Mouse (Mus musculus) forebrain, embryonic 12.5 days (tissue): ENCODE data around the gene Gm867. TPM values are rescaled to one million over a fixed set of nuclear protein-coding genes. Genes with fewer than 3 reads are reported as not detected.

Experiments used
- ATAC-seq: fragments of 200-750 bp; cut with Nextera tagmentation; 2 replicates; pipeline ENCODE4 v1.8.0; 2017; ENCODE audit warnings: moderate TSS enrichment; ENCODE audit not compliant: low FRiP score
- H3K27ac ChIP-seq: fragments of 300-500 bp; sonication (generic); 2 replicates; pipeline ENCODE4 v1.5.1; 2016; ENCODE audit warnings: mild to moderate bottlenecking
- H3K27me3 ChIP-seq: fragments of 300-500 bp; sonication (generic); 2 replicates; pipeline ENCODE4 v1.6.1; 2016; ENCODE audit warnings: mild to moderate bottlenecking
- H3K36me3 ChIP-seq: fragments of 300-500 bp; sonication (generic); replicated peaks from 2 replicates; pipeline ENCODE4 v1.6.1; 2016; ENCODE audit warnings: mild to moderate bottlenecking
- H3K4me1 ChIP-seq: fragments of 300-500 bp; sonication (generic); 2 replicates; pipeline ENCODE4 v1.6.1; 2016
- H3K4me2 ChIP-seq: fragments of 300-500 bp; sonication (generic); 2 replicates; pipeline ENCODE4 v1.6.1; 2016; ENCODE audit warnings: mild to moderate bottlenecking, moderate library complexity
- H3K4me3 ChIP-seq: fragments of 300-500 bp; sonication (generic); replicated peaks from 2 replicates; pipeline ENCODE4 v1.5.1; 2016; ENCODE audit warnings: mild to moderate bottlenecking
- H3K9ac ChIP-seq: fragments of 300-500 bp; sonication (generic); 2 replicates; pipeline ENCODE4 v1.6.1; 2016; ENCODE audit warnings: mild to moderate bottlenecking
- H3K9me3 ChIP-seq: fragments of 300-500 bp; sonication (generic); 2 replicates; pipeline ENCODE4 v1.6.1; 2016
- WGBS: fragments of 180-500 bp; shearing (Covaris S2); methylation state at CpG from one replicate; pipeline ENCODE4 v1.1.7; 2016; 5-methylcytosine and 5-hydroxymethylcytosine counted together
- polyA plus RNA-seq: library from polyadenylated mRNA; unstranded; fragments of >200 nt; fragmentation: Nextera tagmentation; extraction: Ambion mirVana; gene quantifications from 2 replicates; pipeline ENCODE4 v1.2.1, GENCODE M21; 2016

The Gm867 gene
- polyA plus RNA-seq, 1 experiment from 2014 or later, result 0.46 TPM

DNA sequence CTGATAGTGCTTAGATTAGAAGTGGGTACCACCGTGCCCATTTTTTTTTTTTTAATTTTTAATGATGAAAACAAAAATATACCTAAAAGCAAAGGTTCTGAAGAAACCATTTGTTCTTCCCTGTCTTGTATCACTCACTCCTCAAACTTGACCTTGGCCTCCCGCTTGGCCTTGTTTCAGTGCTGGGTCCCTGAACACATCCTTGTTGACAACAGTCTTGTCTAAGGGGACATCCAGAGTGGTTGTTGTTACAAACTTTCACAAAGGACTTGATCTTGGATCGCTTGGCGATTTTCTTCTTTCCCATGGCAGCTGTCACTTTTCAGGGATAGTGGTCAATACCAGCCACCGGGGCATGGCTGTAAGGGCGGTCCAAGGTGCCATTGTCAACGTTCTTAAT, 4.7 kb upstream of the Gm867 start:
- Histone ChIP-seq H3K4me2 (no peak overlapping the region), H3K4me3 (no peak overlapping the region), H3K36me3 (no peaks in the 10 kb centered on the region), H3K27ac (no peak overlapping the region), H3K4me1 (peaks cover 16% of the 10 kb centered on the region), H3K9ac (no peak overlapping the region), H3K27me3 (peaks cover 29% of the 10 kb centered on the region), H3K9me3 (no peaks in the 10 kb centered on the region)
- no peak for ATAC-seq
- 94% methylated on average over 7 of the region's 7 CpGs for WGBS

GRCm38 (mm10) chr10:75944066-75944772, 3.7 kb upstream of the Gm867 start:
- Histone ChIP-seq H3K9me3 (no peaks in the 10 kb centered on the region), H3K4me3 (no peak overlapping the region), H3K27me3 (peaks cover 20% of the 10 kb centered on the region; the same call in 1 of the 2 replicates), H3K4me2 (no peak overlapping the region), H3K4me1 (peaks cover 16% of the 10 kb centered on the region), H3K27ac (no peak overlapping the region), H3K9ac (no peak overlapping the region), H3K36me3 (no peaks in the 10 kb centered on the region)
- ATAC-seq, result 0 out of 2 replicates have a peak, but pooled peaks have one; percentile 30
- 29% methylated on average over 11 of the region's 11 CpGs for WGBS

GRCm38 (mm10) chr10:75942736-75943477, 2.4 kb upstream of the Gm867 start, which contains the start of gene Vpreb3:
Gene Vpreb3, plus strand, starts transcription at chr10:75943057.
- H3K4me2 ChIP-seq, result no peak within 1 kb of the TSS
- H3K36me3 ChIP-seq, result no peaks in the 10 kb centered on the region
- peaks cover 21% of the 10 kb centered on the region for H3K27me3 ChIP-seq
- H3K9ac ChIP-seq, result no peak within 1 kb of the TSS
- no peaks in the 10 kb centered on the region for H3K9me3 ChIP-seq
- H3K4me3 ChIP-seq, result no peak within 1 kb of the TSS
- no peak within 1 kb of the TSS for H3K27ac ChIP-seq
- WGBS, result 84% methylated on average over 15 of the region's 15 CpGs
- ATAC-seq, result no peak
- peaks cover 16% of the 10 kb centered on the region for H3K4me1 ChIP-seq

GRCm38 (mm10) chr10:75941042-75941824, 761 bp upstream of the Gm867 start:
- Histone ChIP-seq H3K9me3 (no peaks in the 10 kb centered on the region), H3K27me3 (peaks cover 38% of the 10 kb centered on the region), H3K4me2 (no peak overlapping the region), H3K27ac (no peak overlapping the region), H3K4me3 (no peak overlapping the region), H3K9ac (no peak overlapping the region), H3K36me3 (no peaks in the 10 kb centered on the region), H3K4me1 (peaks cover 17% of the 10 kb centered on the region)
- WGBS, result 60% methylated on average over 9 of the region's 9 CpGs
- no peak for ATAC-seq

DNA sequence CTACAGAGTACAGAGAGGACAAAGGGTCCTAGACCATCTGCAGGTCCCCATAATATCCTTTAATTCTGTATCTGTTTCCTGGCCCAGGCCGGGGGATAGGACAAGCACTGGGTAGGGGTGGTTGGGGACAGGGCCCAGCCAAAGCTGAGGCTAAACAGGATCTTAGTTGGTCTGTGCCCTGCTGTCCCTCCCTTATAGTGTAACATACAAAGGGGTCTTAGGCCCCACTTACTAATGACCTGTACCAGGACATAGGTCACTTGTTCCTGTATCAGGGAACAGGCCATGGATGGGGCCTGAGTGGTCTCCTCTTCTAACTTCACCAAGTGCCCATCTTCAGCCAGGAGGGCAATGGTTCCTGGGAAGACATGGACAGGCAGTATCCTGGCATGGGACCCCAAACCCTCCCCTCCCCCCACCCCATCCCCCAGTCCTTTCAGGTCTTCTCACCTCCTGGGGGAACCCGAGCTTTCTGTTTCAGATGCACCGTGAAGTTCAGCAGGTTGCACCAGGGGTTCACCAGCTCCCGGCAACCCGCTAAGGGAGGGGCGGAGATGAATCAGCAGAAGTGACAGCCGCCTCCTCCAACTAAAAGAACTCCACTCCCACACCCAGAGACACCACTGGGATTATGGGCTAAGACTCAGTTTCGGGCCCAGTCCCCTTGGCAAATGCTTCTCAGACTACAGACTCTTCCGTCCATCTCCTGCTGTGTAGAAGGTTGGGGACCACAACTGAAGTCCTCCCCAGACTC, 814 bp downstream of the Gm867 start:
- Histone ChIP-seq H3K9me3 (no peaks in the 10 kb centered on the region), H3K4me2 (no peak overlapping the region), H3K27ac (no peak overlapping the region), H3K4me1 (peaks cover 30% of the 10 kb centered on the region), H3K36me3 (no peaks in the 10 kb centered on the region), H3K4me3 (no peak overlapping the region), H3K9ac (no peak overlapping the region), H3K27me3 (peaks cover 54% of the 10 kb centered on the region)
- WGBS, result 46% methylated on average over 9 of the region's 9 CpGs
- ATAC-seq, result no peak

GRCm38 (mm10) chr10:75937851-75938643, 2.4 kb downstream of the Gm867 start:
- no peak overlapping the region for H3K9ac ChIP-seq
- ATAC-seq, result no peak
- peaks cover 65% of the 10 kb centered on the region for H3K27me3 ChIP-seq
- no peaks in the 10 kb centered on the region for H3K36me3 ChIP-seq
- H3K27ac ChIP-seq, result no peak overlapping the region
- no peaks in the 10 kb centered on the region for H3K9me3 ChIP-seq
- no peak overlapping the region for H3K4me2 ChIP-seq
- H3K4me3 ChIP-seq, result no peak overlapping the region
- WGBS, result 58% methylated on average over 10 of the region's 10 CpGs
- peaks cover 21% of the 10 kb centered on the region for H3K4me1 ChIP-seq

- Histone ChIP-seq H3K9ac (no peak overlapping the region), H3K27ac (no peak overlapping the region), H3K4me3 (no peak overlapping the region), H3K27me3 (peaks cover 71% of the 10 kb centered on the region), H3K9me3 (no peaks in the 10 kb centered on the region), H3K4me1 (peaks cover 31% of the 10 kb centered on the region), H3K36me3 (no peaks in the 10 kb centered on the region), H3K4me2 (no peak overlapping the region)
- no peak for ATAC-seq
- WGBS, result 34% methylated on average over 18 of the region's 18 CpGs
Observed at GRCm38 (mm10) chr10:75936909-75937667, 3.4 kb downstream of the Gm867 start.

- Histone ChIP-seq H3K27me3 (peaks cover 76% of the 10 kb centered on the region), H3K4me3 (peak within 1 kb of the TSS; percentile 53), H3K4me1 (peaks cover 41% of the 10 kb centered on the region), H3K36me3 (no peaks in the 10 kb centered on the region), H3K9ac (peak within 1 kb of the TSS; percentile 56), H3K9me3 (no peaks in the 10 kb centered on the region), H3K27ac (no peak within 1 kb of the TSS), H3K4me2 (peak within 1 kb of the TSS; percentile 91)
- peak; percentile 64 for ATAC-seq
- WGBS, result 1% methylated on average over 51 of the region's 51 CpGs
Observed at GRCm38 (mm10) chr10:75935680-75936541, 4.6 kb downstream of the Gm867 start, which contains the start of gene Mmp11. Gene Mmp11, minus strand, starts transcription at chr10:75936496.

- Histone ChIP-seq H3K4me3 (peak overlapping the region; percentile 53; the same call in 1 of the 2 replicates), H3K9me3 (no peaks in the 10 kb centered on the region), H3K4me1 (peaks cover 46% of the 10 kb centered on the region), H3K36me3 (no peaks in the 10 kb centered on the region), H3K27ac (no peak overlapping the region), H3K9ac (no peak overlapping the region), H3K27me3 (peaks cover 83% of the 10 kb centered on the region), H3K4me2 (peak overlapping the region; percentile 91)
- no peak for ATAC-seq
- 81% methylated on average over 1 of the region's 1 CpGs for WGBS
Observed at GRCm38 (mm10) chr10:75934991-75935390, 5.5 kb downstream of the Gm867 start.

DNA sequence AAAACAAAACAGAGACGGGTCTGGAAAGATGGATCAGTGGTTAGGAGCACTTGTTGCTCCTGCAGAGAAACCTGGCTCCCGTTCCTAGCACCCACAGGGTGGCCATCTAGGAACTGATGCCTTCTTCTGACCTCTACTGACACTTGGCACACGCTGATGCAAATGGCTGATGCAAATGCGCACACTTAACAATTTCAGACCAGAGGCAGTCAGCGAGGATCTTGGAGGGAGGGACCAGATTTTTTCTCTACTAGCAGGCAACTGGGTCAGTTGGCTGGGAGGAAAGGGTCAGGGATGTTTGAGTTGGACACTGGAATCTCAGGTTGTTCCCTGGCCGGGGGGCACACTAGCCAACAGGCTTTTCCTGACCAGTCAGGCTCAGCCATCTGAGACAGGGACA, 7.6 kb downstream of the Gm867 start, which contains the start of gene Chchd10:
TSS of gene Chchd10 (plus strand) at position 240 of the 400 bp plus-strand sequence.
- peak within 1 kb of the TSS; percentile 14 for H3K27ac ChIP-seq
- no peak for ATAC-seq

More for the DNA sequence above, 7.6 kb downstream of the Gm867 start, which contains the start of gene Chchd10:
- Histone ChIP-seq H3K36me3 (peaks cover 3% of the 10 kb centered on the region), H3K9me3 (no peaks in the 10 kb centered on the region), H3K4me1 (peaks cover 48% of the 10 kb centered on the region), H3K4me2 (peak within 1 kb of the TSS; percentile 92), H3K9ac (peak within 1 kb of the TSS; percentile 86), H3K27me3 (peaks cover 83% of the 10 kb centered on the region), H3K4me3 (peak within 1 kb of the TSS; percentile 57)
- 21% methylated on average over 6 of the region's 6 CpGs for WGBS
